Mouse (Mus musculus): Measurements from ENCODE around the gene Ncoa5.

DNA sequence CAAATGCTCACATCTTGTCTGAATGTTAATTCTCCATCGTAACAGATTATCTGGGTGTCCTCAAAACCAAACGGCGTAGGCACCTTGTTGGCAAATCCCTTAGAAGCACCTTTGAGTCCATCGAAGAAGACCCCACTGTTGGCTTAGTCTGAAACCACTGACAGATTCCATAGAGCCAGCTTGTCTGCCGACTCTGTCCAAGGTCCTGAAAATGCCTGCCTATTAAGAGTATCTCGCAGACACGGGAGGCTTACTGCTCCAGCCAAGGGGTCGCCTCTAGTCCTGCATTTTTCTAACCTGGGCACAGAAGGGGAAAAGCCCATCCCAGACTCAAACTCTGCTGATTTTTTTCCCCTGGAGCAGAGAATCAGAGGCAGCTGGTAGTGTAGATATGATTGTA lies 68.3 kb downstream of the Ncoa5 start:
- TF ChIP-seq CTCF (IDR thresholded peaks at IDR 0.05; ENCODE audit: low read depth) (no peak), EP300 (optimal IDR thresholded peaks at IDR 0.05) (no peak)

All from stomach, postnatal 0 days (tissue).